Mouse (Mus musculus): ENCODE results near the gene Aoah.

GRCm38 (mm10) chr13:21040589-21041199 is 246.8 kb downstream of the Aoah start:
- TF ChIP-seq CTCF (IDR thresholded peaks at IDR 0.05; ENCODE audit: borderline replicate concordance, extremely low read depth, insufficient read depth, insufficient read length) (no peak), POLR2A (IDR thresholded peaks at IDR 0.05; ENCODE audit: borderline replicate concordance, extremely low read depth, insufficient read depth, insufficient read length, poor library complexity, severe bottlenecking) (no peak)
